Mouse (Mus musculus): ENCODE measurements around the gene Hmg20a. TPM values are rescaled to one million over a fixed set of nuclear protein-coding genes. Genes with fewer than 3 reads are reported as not detected.

Hmg20a gene
- polyA plus RNA-seq, 1 experiment from 2014 or later, result 42.7 TPM

GRCm38 (mm10) chr9:56512486-56512885, 94.1 kb downstream of the Hmg20a start:
- Histone ChIP-seq H3K9me3 (no peaks in the 10 kb centered on the region), H3K4me2 (replicated peaks) (no peak overlapping the region), H3K27me3 (replicated peaks) (no peaks in the 10 kb centered on the region), H3K9ac (no peak overlapping the region), H3K36me3 (no peaks in the 10 kb centered on the region), H3K4me3 (replicated peaks) (no peak overlapping the region), H3K4me1 (replicated peaks) (peaks cover 8% of the 10 kb centered on the region), H3K27ac (no peak overlapping the region)
- ATAC-seq, result no peak
- 88% methylated on average over 4 of the region's 4 CpGs for WGBS

GRCm38 (mm10) chr9:56515110-56515509, 96.7 kb downstream of the Hmg20a start:
- H3K27me3 ChIP-seq (replicated peaks), result no peaks in the 10 kb centered on the region
- no peak overlapping the region for H3K4me3 ChIP-seq (replicated peaks)
- H3K9me3 ChIP-seq, result no peaks in the 10 kb centered on the region
- no peak overlapping the region for H3K27ac ChIP-seq
- H3K4me1 ChIP-seq (replicated peaks), result no peaks in the 10 kb centered on the region
- H3K4me2 ChIP-seq (replicated peaks), result no peak overlapping the region
- no peak for ATAC-seq
- H3K9ac ChIP-seq, result no peak overlapping the region
- 80% methylated on average over 5 of the region's 5 CpGs for WGBS
- no peaks in the 10 kb centered on the region for H3K36me3 ChIP-seq

- Histone ChIP-seq H3K4me2 (replicated peaks) (no peak overlapping the region), H3K4me1 (replicated peaks) (no peaks in the 10 kb centered on the region), H3K27ac (no peak overlapping the region), H3K27me3 (replicated peaks) (no peaks in the 10 kb centered on the region), H3K36me3 (no peaks in the 10 kb centered on the region), H3K4me3 (replicated peaks) (no peak overlapping the region), H3K9ac (no peak overlapping the region), H3K9me3 (no peaks in the 10 kb centered on the region)
- WGBS, result 50% methylated on average over 3 of the region's 3 CpGs
- no peak for ATAC-seq
These were observed 97.8 kb downstream of the Hmg20a start for GRCm38 (mm10) chr9:56516219-56516618.

GRCm38 (mm10) chr9:56516692-56517263, 98.4 kb downstream of the Hmg20a start:
- Histone ChIP-seq H3K4me3 (replicated peaks) (no peak overlapping the region), H3K4me2 (replicated peaks) (no peak overlapping the region), H3K27me3 (replicated peaks) (no peaks in the 10 kb centered on the region), H3K27ac (no peak overlapping the region), H3K36me3 (no peaks in the 10 kb centered on the region), H3K9ac (no peak overlapping the region), H3K4me1 (replicated peaks) (no peaks in the 10 kb centered on the region), H3K9me3 (no peaks in the 10 kb centered on the region)
- ATAC-seq, result peak; percentile 77
- 67% methylated on average over 4 of the region's 4 CpGs for WGBS

GRCm38 (mm10) chr9:56522281-56522680, 103.9 kb downstream of the Hmg20a start:
- Histone ChIP-seq H3K4me1 (replicated peaks) (no peaks in the 10 kb centered on the region), H3K4me2 (replicated peaks) (no peak overlapping the region), H3K27ac (no peak overlapping the region), H3K27me3 (replicated peaks) (no peaks in the 10 kb centered on the region), H3K9me3 (no peaks in the 10 kb centered on the region), H3K9ac (no peak overlapping the region), H3K36me3 (no peaks in the 10 kb centered on the region), H3K4me3 (replicated peaks) (no peak overlapping the region)
- ATAC-seq, result no peak
- WGBS, result 56% methylated on average over 10 of the region's 10 CpGs

- Histone ChIP-seq H3K9me3 (no peaks in the 10 kb centered on the region), H3K4me1 (replicated peaks) (no peaks in the 10 kb centered on the region), H3K4me3 (replicated peaks) (no peak overlapping the region), H3K9ac (no peak overlapping the region), H3K27me3 (replicated peaks) (no peaks in the 10 kb centered on the region), H3K36me3 (no peaks in the 10 kb centered on the region), H3K27ac (no peak overlapping the region), H3K4me2 (replicated peaks) (no peak overlapping the region)
- WGBS, result 76% methylated on average over 4 of the region's 4 CpGs
- ATAC-seq, result no peak
These were observed 109.5 kb downstream of the Hmg20a start for GRCm38 (mm10) chr9:56527951-56528350.

- H3K4me2 ChIP-seq (replicated peaks), result no peak overlapping the region
- no peak overlapping the region for H3K27ac ChIP-seq
- no peaks in the 10 kb centered on the region for H3K9me3 ChIP-seq
- no peaks in the 10 kb centered on the region for H3K27me3 ChIP-seq (replicated peaks)
- H3K9ac ChIP-seq, result no peak overlapping the region
- no peaks in the 10 kb centered on the region for H3K36me3 ChIP-seq
- H3K4me3 ChIP-seq (replicated peaks), result no peak overlapping the region
- ATAC-seq, result no peak
- H3K4me1 ChIP-seq (replicated peaks), result peaks cover 8% of the 10 kb centered on the region; the same call in 1 of the 2 replicates
These were observed 113.6 kb downstream of the Hmg20a start for GRCm38 (mm10) chr9:56531991-56532390.

GRCm38 (mm10) chr9:56533916-56534315, 115.5 kb downstream of the Hmg20a start:
- 0 out of 2 replicates have a peak overlapping the region, but pooled peaks have one; percentile 32 for H3K27ac ChIP-seq
- ATAC-seq, result 0 out of 2 replicates have a peak, but pooled peaks have one; percentile 41

GRCm38 (mm10) chr9:56534727-56535126, 116.3 kb downstream of the Hmg20a start:
- Histone ChIP-seq H3K36me3 (no peaks in the 10 kb centered on the region), H3K27ac (no peak overlapping the region), H3K4me2 (replicated peaks) (no peak overlapping the region), H3K4me1 (replicated peaks) (peaks cover 8% of the 10 kb centered on the region; the same call in 1 of the 2 replicates), H3K9me3 (no peaks in the 10 kb centered on the region), H3K27me3 (replicated peaks) (peaks cover 4% of the 10 kb centered on the region), H3K4me3 (replicated peaks) (no peak overlapping the region), H3K9ac (no peak overlapping the region)
- ATAC-seq, result no peak; the same call in 1 of the 2 replicates
- 55% methylated on average over 7 of the region's 7 CpGs for WGBS

More at GRCm38 (mm10) chr9:56533916-56534315, 115.5 kb downstream of the Hmg20a start:
- Histone ChIP-seq H3K9ac (no peak overlapping the region), H3K36me3 (no peaks in the 10 kb centered on the region), H3K9me3 (no peaks in the 10 kb centered on the region), H3K4me3 (replicated peaks) (0 out of 2 replicates have a peak overlapping the region, but pooled peaks have one; percentile 1), H3K4me1 (replicated peaks) (peaks cover 8% of the 10 kb centered on the region; the same call in 1 of the 2 replicates), H3K4me2 (replicated peaks) (no peak overlapping the region), H3K27me3 (replicated peaks) (peaks cover 4% of the 10 kb centered on the region)
- 74% methylated on average over 9 of the region's 9 CpGs for WGBS

GRCm38 (mm10) chr9:56535361-56535760, 117.0 kb downstream of the Hmg20a start:
- Histone ChIP-seq H3K4me3 (replicated peaks) (no peak overlapping the region), H3K27ac (no peak overlapping the region), H3K9ac (no peak overlapping the region), H3K4me1 (replicated peaks) (peaks cover 8% of the 10 kb centered on the region; the same call in 1 of the 2 replicates), H3K27me3 (replicated peaks) (peaks cover 4% of the 10 kb centered on the region), H3K4me2 (replicated peaks) (no peak overlapping the region), H3K9me3 (no peaks in the 10 kb centered on the region), H3K36me3 (no peaks in the 10 kb centered on the region)
- 27% methylated on average over 11 of the region's 11 CpGs for WGBS
- ATAC-seq, result no peak

- Histone ChIP-seq H3K4me3 (replicated peaks) (no peak overlapping the region), H3K36me3 (no peaks in the 10 kb centered on the region), H3K4me1 (replicated peaks) (peaks cover 5% of the 10 kb centered on the region; the same call in 1 of the 2 replicates), H3K27ac (no peak overlapping the region), H3K9me3 (no peaks in the 10 kb centered on the region), H3K27me3 (replicated peaks) (peaks cover 4% of the 10 kb centered on the region), H3K4me2 (replicated peaks) (peak overlapping the region; percentile 7), H3K9ac (no peak overlapping the region)
- ATAC-seq, result no peak
- 27% methylated on average over 12 of the region's 12 CpGs for WGBS
These were observed 121.6 kb downstream of the Hmg20a start for GRCm38 (mm10) chr9:56540051-56540450.

GRCm38 (mm10) chr9:56544687-56545475, 126.5 kb downstream of the Hmg20a start:
- WGBS, result 69% methylated on average over 6 of the region's 6 CpGs
- ATAC-seq, result no peak

More at GRCm38 (mm10) chr9:56544687-56545475, 126.5 kb downstream of the Hmg20a start:
- Histone ChIP-seq H3K9me3 (no peaks in the 10 kb centered on the region), H3K27me3 (replicated peaks) (no peaks in the 10 kb centered on the region), H3K4me3 (replicated peaks) (no peak overlapping the region), H3K36me3 (no peaks in the 10 kb centered on the region), H3K27ac (no peak overlapping the region), H3K4me1 (replicated peaks) (no peaks in the 10 kb centered on the region), H3K4me2 (replicated peaks) (no peak overlapping the region), H3K9ac (no peak overlapping the region)
